Mouse (Mus musculus) embryonic fibroblast, embryonic 13.5 days (primary cell): ENCODE results near the gene Azgp1.

Experiments used
- CTCF ChIP-seq: IDR thresholded peaks from 2 replicates; pipeline ENCODE4 v1.5.1; 2011; ENCODE audit warnings: mild to moderate bottlenecking, control low read depth, low read length, moderate library complexity, borderline replicate concordance; ENCODE audit not compliant: insufficient read depth
- POLR2A ChIP-seq: IDR thresholded peaks from 2 replicates; pipeline ENCODE4 v1.6.1; 2011; ENCODE audit warnings: low read depth, mild to moderate bottlenecking, control low read depth, low read length, moderate library complexity

DNA sequence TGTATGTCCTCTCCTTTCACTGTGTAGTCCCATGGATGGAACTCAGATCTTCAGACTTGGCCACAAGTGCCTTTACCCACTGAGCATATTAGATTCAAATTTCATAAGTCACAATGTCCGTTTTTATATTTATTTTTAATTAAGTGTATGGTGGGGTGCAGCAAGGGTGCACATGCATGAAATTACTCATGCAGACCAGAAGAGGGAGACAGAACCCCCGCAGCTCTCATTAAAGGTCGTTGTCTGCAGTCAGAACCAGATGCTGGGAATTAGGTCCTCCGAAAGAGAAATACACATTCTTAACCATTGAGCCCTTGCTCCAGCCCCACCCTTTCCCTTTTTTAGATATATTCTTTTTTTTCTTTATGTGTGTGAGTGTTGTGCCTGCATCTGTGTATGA lies 44.1 kb upstream of the Azgp1 start:
- no peak for TF ChIP-seq POLR2A
- TF ChIP-seq CTCF = no peak
